Mouse (Mus musculus) neural tube, embryonic 13.5 days (tissue): ENCODE data around the gene Rnf40. TPM values are rescaled to one million over a fixed set of nuclear protein-coding genes. Genes with fewer than 3 reads are reported as not detected.
"Not testable (repeated sequence)": the region's sequence is repeated elsewhere in the genome, so short reads cannot be mapped to it uniquely, and the experiment has no call there.

Source experiments
- ATAC-seq: fragments of 200-750 bp; cut with Nextera tagmentation; 2 replicates; pipeline ENCODE4 v1.8.0; 2017; ENCODE audit warnings: low read depth, mild to moderate bottlenecking, moderate TSS enrichment, moderate library complexity
- H3K27ac ChIP-seq: fragments of 300-500 bp; sonication (generic); replicated peaks from 2 replicates; pipeline ENCODE4 v1.5.1; 2015; ENCODE audit warnings: moderate library complexity, mild to moderate bottlenecking, inconsistent platforms
- H3K27me3 ChIP-seq: fragments of 300-500 bp; sonication (generic); 2 replicates; pipeline ENCODE4 v1.6.1; 2015; ENCODE audit warnings: mild to moderate bottlenecking, inconsistent platforms
- H3K36me3 ChIP-seq: fragments of 300-500 bp; sonication (generic); 2 replicates; pipeline ENCODE4 v1.6.1; 2015; ENCODE audit warnings: mild to moderate bottlenecking, inconsistent platforms
- H3K4me1 ChIP-seq: fragments of 300-500 bp; sonication (generic); replicated peaks from 2 replicates; pipeline ENCODE4 v1.6.1; 2015; ENCODE audit warnings: inconsistent platforms
- H3K4me2 ChIP-seq: fragments of 300-500 bp; sonication (generic); 2 replicates; pipeline ENCODE4 v1.6.1; 2015; ENCODE audit warnings: inconsistent platforms, mild to moderate bottlenecking, moderate library complexity
- H3K4me3 ChIP-seq: fragments of 300-500 bp; sonication (generic); 2 replicates; pipeline ENCODE4 v1.5.1; 2015; ENCODE audit warnings: mild to moderate bottlenecking, inconsistent platforms
- H3K9ac ChIP-seq: fragments of 300-500 bp; sonication (generic); 2 replicates; pipeline ENCODE4 v1.6.1; 2015; ENCODE audit warnings: moderate library complexity, mild to moderate bottlenecking, inconsistent platforms
- H3K9me3 ChIP-seq: fragments of 300-500 bp; sonication (generic); 2 replicates; pipeline ENCODE4 v1.6.1; 2016; ENCODE audit warnings: inconsistent platforms
- WGBS: fragments of 180-500 bp; shearing (Covaris S2); methylation state at CpG from one replicate; pipeline ENCODE4 v1.1.7; 2015; 5-methylcytosine and 5-hydroxymethylcytosine counted together
- polyA plus RNA-seq: library from polyadenylated mRNA; unstranded; fragments of >200 nt; fragmentation: Nextera tagmentation; extraction: Ambion mirVana; gene quantifications from 2 replicates; pipeline ENCODE4 v1.2.1, GENCODE M21; 2015

Rnf40 gene
- polyA plus RNA-seq, 1 experiment from 2014 or later, result 43.5 TPM

GRCm38 (mm10) chr7:127628646-127629045 is 40.1 kb downstream of the Rnf40 start:
- no peak overlapping the region for H3K4me2 ChIP-seq
- H3K9ac ChIP-seq, result no peak overlapping the region
- H3K4me3 ChIP-seq, result no peak overlapping the region
- no peaks in the 10 kb centered on the region for H3K9me3 ChIP-seq
- no peaks in the 10 kb centered on the region for H3K27me3 ChIP-seq
- ATAC-seq, result no peak
- H3K36me3 ChIP-seq, result no peaks in the 10 kb centered on the region
- H3K4me1 ChIP-seq, result no peaks in the 10 kb centered on the region
- H3K27ac ChIP-seq, result no peak overlapping the region
- WGBS, result 89% methylated on average over 5 of the region's 5 CpGs

GRCm38 (mm10) chr7:127631416-127631815 is 42.8 kb downstream of the Rnf40 start:
- no peaks in the 10 kb centered on the region; the same call in 1 of the 2 replicates for H3K4me1 ChIP-seq
- no peaks in the 10 kb centered on the region for H3K27me3 ChIP-seq
- no peak for ATAC-seq
- no peak overlapping the region for H3K4me3 ChIP-seq
- no peak overlapping the region for H3K9ac ChIP-seq
- no peak overlapping the region for H3K27ac ChIP-seq
- WGBS, result 62% methylated on average over 4 of the region's 4 CpGs
- no peaks in the 10 kb centered on the region for H3K36me3 ChIP-seq
- H3K9me3 ChIP-seq, result no peaks in the 10 kb centered on the region
- no peak overlapping the region for H3K4me2 ChIP-seq

- peak; percentile 85; the same call in 1 of the 2 replicates for ATAC-seq
- peak overlapping the region; percentile 51 for H3K4me3 ChIP-seq
- peak overlapping the region; percentile 68 for H3K4me2 ChIP-seq
- no peaks in the 10 kb centered on the region for H3K36me3 ChIP-seq
- peaks cover 6% of the 10 kb centered on the region for H3K4me1 ChIP-seq
- H3K27me3 ChIP-seq, result no peaks in the 10 kb centered on the region
- H3K9me3 ChIP-seq, result no peaks in the 10 kb centered on the region
- H3K27ac ChIP-seq, result no peak overlapping the region
- under 1% methylated on average over 27 of the region's 27 CpGs for WGBS
- H3K9ac ChIP-seq, result peak overlapping the region; percentile 71
These were observed 48.4 kb downstream of the Rnf40 start for GRCm38 (mm10) chr7:127636963-127637362.

GRCm38 (mm10) chr7:127641260-127641659 is 52.7 kb downstream of the Rnf40 start:
- WGBS, result 61% methylated on average over 4 of the region's 4 CpGs
- no peaks in the 10 kb centered on the region for H3K9me3 ChIP-seq
- no peaks in the 10 kb centered on the region for H3K27me3 ChIP-seq
- no peak overlapping the region for H3K4me2 ChIP-seq
- ATAC-seq, result no peak
- H3K9ac ChIP-seq, result no peak overlapping the region
- no peak overlapping the region for H3K4me3 ChIP-seq
- H3K4me1 ChIP-seq, result peaks cover 6% of the 10 kb centered on the region
- H3K27ac ChIP-seq, result no peak overlapping the region
- no peaks in the 10 kb centered on the region for H3K36me3 ChIP-seq

DNA sequence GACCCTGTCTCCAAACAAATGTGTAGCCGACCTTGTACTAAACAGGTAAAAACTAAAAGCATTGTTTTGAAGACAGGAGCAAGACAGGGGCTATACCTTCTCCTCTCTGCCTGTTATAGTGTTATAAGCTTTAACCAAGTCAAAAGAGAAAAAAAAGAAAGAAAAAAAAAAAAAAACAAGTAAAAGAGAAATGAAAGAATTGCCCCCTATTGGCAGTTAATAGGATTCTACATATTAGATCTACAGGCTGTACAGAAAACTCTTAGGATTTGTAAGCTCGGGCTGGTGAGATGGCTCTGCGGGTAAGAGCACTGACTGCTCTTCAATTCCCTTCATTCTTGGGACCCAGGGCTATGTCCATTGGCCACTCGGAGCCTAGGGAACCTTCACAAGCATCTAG is 53.7 kb downstream of the Rnf40 start:
- no peak overlapping the region for H3K9ac ChIP-seq
- H3K27ac ChIP-seq, result no peak overlapping the region
- peaks cover 5% of the 10 kb centered on the region for H3K4me1 ChIP-seq
- ATAC-seq, result no peak
- H3K27me3 ChIP-seq, result no peaks in the 10 kb centered on the region
- no peaks in the 10 kb centered on the region for H3K9me3 ChIP-seq
- H3K4me2 ChIP-seq, result no peak overlapping the region
- H3K4me3 ChIP-seq, result no peak overlapping the region
- WGBS, result 74% methylated on average over 4 of the region's 4 CpGs
- no peaks in the 10 kb centered on the region for H3K36me3 ChIP-seq

DNA sequence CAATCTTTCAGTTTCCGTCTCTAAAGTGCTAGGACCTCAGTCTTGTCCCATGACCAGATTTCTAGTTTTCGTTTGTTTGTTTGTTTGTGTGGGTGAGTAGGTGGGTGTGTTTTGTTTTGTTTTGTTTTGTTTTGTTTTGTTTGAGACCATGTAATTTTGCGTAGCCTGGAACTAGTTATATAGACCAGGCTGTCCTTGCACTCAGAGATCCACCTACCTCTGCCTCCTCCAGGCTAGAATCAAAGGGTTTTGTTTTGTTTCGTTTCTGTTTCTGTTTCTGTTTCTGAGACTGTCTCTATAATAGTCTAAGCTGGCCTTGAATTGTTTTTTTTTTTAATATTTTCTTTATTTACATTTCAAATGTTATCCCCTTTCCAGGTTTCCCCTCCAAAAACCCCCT is 57.8 kb downstream of the Rnf40 start:
- 84% methylated on average over 4 of the region's 4 CpGs for WGBS
- H3K27me3 ChIP-seq, result no peaks in the 10 kb centered on the region
- no peak overlapping the region for H3K4me3 ChIP-seq
- no peak overlapping the region for H3K9ac ChIP-seq
- no peak for ATAC-seq
- H3K4me1 ChIP-seq, result no peaks in the 10 kb centered on the region
- no peaks in the 10 kb centered on the region for H3K9me3 ChIP-seq
- no peak overlapping the region for H3K4me2 ChIP-seq
- H3K27ac ChIP-seq, result no peak overlapping the region
- no peaks in the 10 kb centered on the region for H3K36me3 ChIP-seq

DNA sequence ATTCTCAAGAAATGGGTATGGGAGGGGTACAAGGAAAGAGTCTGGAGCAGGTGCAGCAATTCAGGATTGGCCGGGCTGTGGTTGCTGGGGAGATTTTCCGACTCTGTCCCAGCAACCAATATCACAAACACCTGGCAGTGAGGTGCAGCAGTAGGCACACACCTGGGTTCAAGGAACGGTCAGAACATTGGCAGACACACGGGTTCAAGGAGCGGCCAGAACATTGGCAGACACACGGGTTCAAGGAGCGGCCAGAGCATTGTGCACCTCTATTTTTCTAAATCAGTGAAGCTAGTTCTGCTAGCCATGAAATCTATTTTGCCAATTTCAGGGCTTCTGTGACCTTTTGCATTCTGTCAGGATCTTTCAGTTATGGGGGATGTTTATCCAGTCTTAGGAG is 59.0 kb downstream of the Rnf40 start:
- not testable (repeated sequence) for H3K9ac ChIP-seq, H3K4me1 ChIP-seq, H3K4me3 ChIP-seq, H3K27me3 ChIP-seq, H3K9me3 ChIP-seq, ATAC-seq, H3K4me2 ChIP-seq, H3K36me3 ChIP-seq, H3K27ac ChIP-seq
- WGBS, result 91% methylated on average over 7 of the region's 7 CpGs

GRCm38 (mm10) chr7:127648516-127649201 is 60.1 kb downstream of the Rnf40 start:
- Histone ChIP-seq H3K9me3 (no peaks in the 10 kb centered on the region), H3K4me2 (no peak overlapping the region), H3K4me3 (no peak overlapping the region), H3K4me1 (0 out of 2 replicates have a peak, but pooled peaks cover 3% of the 10 kb centered on the region), H3K27ac (no peak overlapping the region), H3K9ac (no peak overlapping the region), H3K36me3 (no peaks in the 10 kb centered on the region), H3K27me3 (no peaks in the 10 kb centered on the region)
- no peak for ATAC-seq
- WGBS, result 70% methylated on average over 4 of the region's 4 CpGs

GRCm38 (mm10) chr7:127649206-127649605 is 60.6 kb downstream of the Rnf40 start:
- Histone ChIP-seq H3K9ac (no peak overlapping the region), H3K36me3 (no peaks in the 10 kb centered on the region), H3K27ac (no peak overlapping the region), H3K4me2 (no peak overlapping the region), H3K27me3 (no peaks in the 10 kb centered on the region), H3K4me3 (no peak overlapping the region), H3K4me1 (0 out of 2 replicates have a peak, but pooled peaks cover 3% of the 10 kb centered on the region), H3K9me3 (no peaks in the 10 kb centered on the region)
- ATAC-seq, result no peak
- 83% methylated on average over 6 of the region's 6 CpGs for WGBS

DNA sequence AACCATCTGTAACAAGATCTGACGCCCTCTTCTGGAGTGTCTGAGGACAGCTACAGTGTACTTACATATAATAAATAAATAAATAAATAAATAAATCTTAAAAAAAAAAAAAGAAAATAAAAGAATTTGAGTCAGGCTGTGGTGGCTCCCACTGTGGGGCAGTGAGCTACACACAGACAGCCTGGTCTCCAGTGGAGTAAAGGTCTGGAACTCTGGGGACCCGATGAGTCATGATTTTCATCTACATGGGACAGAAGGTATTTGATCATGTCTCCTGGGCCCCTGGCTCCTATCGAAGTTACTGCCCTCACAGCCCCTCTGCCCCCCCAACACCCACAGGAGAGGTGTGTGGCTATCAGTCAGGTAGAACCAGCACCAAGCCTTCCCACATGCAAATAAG is 63.1 kb downstream of the Rnf40 start:
- 0 out of 2 replicates have a peak overlapping the region, but pooled peaks have one; percentile 0 for H3K9ac ChIP-seq
- no peak overlapping the region for H3K27ac ChIP-seq
- H3K4me1 ChIP-seq, result 0 out of 2 replicates have a peak, but pooled peaks cover 3% of the 10 kb centered on the region
- H3K27me3 ChIP-seq, result no peaks in the 10 kb centered on the region
- 78% methylated on average over 3 of the region's 3 CpGs for WGBS
- H3K36me3 ChIP-seq, result no peaks in the 10 kb centered on the region
- H3K9me3 ChIP-seq, result no peaks in the 10 kb centered on the region
- H3K4me2 ChIP-seq, result peak overlapping the region; percentile 33
- H3K4me3 ChIP-seq, result no peak overlapping the region
- ATAC-seq, result no peak

DNA sequence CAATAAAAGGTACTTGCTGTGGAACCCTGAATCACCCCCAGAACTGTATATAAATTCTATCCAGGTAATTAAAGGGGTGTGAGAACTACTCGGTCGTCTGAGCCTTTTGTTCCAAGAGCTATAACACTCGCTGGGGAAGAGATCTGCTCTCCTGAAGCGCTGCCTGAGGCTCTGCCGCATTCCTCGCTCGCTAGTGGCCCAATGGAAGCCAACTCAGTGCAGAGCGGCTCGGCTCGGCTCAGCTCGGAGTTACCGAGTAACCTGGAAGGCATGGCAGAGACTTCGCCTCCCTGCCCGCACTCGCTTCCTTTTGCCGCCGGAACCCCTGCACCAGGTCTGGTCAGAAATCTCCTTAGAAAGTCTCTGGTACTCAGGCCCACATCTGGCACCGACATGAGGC is 63.5 kb downstream of the Rnf40 start:
- Histone ChIP-seq H3K4me1 (0 out of 2 replicates have a peak, but pooled peaks cover 3% of the 10 kb centered on the region), H3K4me3 (peak overlapping the region; percentile 1; the same call in 1 of the 2 replicates), H3K36me3 (no peaks in the 10 kb centered on the region), H3K9ac (0 out of 2 replicates have a peak overlapping the region, but pooled peaks have one; percentile 0), H3K27ac (no peak overlapping the region), H3K9me3 (no peaks in the 10 kb centered on the region), H3K4me2 (peak overlapping the region; percentile 33), H3K27me3 (no peaks in the 10 kb centered on the region)
- 10% methylated on average over 18 of the region's 18 CpGs for WGBS
- no peak for ATAC-seq

DNA sequence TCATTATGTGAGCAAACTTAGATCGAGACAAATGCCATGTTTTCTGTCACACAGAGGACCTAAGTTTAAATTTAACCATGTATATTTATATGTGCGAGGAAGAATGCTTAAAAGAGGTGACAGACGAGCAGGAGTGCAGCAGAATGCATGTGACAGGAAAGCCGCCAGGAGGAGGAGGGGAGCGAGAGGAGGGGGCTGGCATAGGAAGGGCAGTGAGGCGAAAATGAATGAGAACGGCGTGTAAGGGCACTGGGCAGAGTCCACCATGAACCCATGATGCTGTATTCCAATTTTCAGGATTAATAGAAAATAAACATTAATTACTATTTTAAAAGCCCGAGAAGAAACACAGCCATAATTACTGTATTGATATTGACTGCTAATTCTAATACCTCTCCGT is 65.8 kb downstream of the Rnf40 start:
- H3K9me3 ChIP-seq, result no peaks in the 10 kb centered on the region
- no peak for ATAC-seq
- H3K4me3 ChIP-seq, result no peak overlapping the region
- H3K4me2 ChIP-seq, result no peak overlapping the region
- no peak overlapping the region for H3K9ac ChIP-seq
- WGBS, result 74% methylated on average over 10 of the region's 10 CpGs
- no peak overlapping the region for H3K27ac ChIP-seq
- H3K27me3 ChIP-seq, result no peaks in the 10 kb centered on the region
- H3K36me3 ChIP-seq, result no peaks in the 10 kb centered on the region
- 0 out of 2 replicates have a peak, but pooled peaks cover 3% of the 10 kb centered on the region for H3K4me1 ChIP-seq
